In genomic region chr9:43737331-43737730, GRCm38 (mm10) we compare ENCODE assay signal across 9 mouse cellular contexts. TPM values are rescaled to one million over a fixed set of nuclear protein-coding genes. Genes with fewer than 3 reads are reported as not detected.
DNase-seq lines count a peak whose midpoint lies in the region; ATAC-seq and TF ChIP-seq lines count a peak whose summit lies in the region.
"Had no signal": no experiment of that assay in that cellular context is flagged by ENCODE, and none has a peak within 500 bp of the region (broad histone marks: within the 10 kb centered on the region; RNA-seq: fewer than 3 reads in every experiment).

No protein-coding gene starts in this region.

- 24% methylated on average over 3 of the region's 3 CpGs for WGBS in liver, postnatal 0 days (ENCODE audit: insufficient replicate concordance)
- 44% methylated on average over 3 of the region's 3 CpGs for WGBS in liver, embryonic 11.5 days
- 24% methylated on average over 3 of the region's 3 CpGs for WGBS in embryonic facial prominence, embryonic 15.5 days
- WGBS in small intestine, adult 2 months = 11% methylated on average over 3 of the region's 3 CpGs

- DNase-seq in liver, postnatal 0 days = no peak
- no peak for DNase-seq in liver, embryonic 11.5 days (ENCODE audit: low spot score)
- DNase-seq in kidney, postnatal 14 days = peak; percentile 42
- no peak for DNase-seq in right cerebral cortex, postnatal 10 days (ENCODE audit: low spot score in 2 of 2)
- no peak for DNase-seq in spleen, postnatal 10 days (ENCODE audit: low spot score in 2 of 2)
- no peak for DNase-seq in left cerebral cortex, adult 2 months (ENCODE audit: extremely low spot score in 1 of 2, low spot score in 2 of 2)
- DNase-seq: cerebellum, adult 11-12 months had no signal

- no peak overlapping the region for H3K27ac ChIP-seq in liver, postnatal 0 days (ENCODE audit: low read depth)
- no peak overlapping the region for H3K27ac ChIP-seq in liver, embryonic 11.5 days (ENCODE audit: low read depth, low read length)
- no peak overlapping the region for H3K27ac ChIP-seq in embryonic facial prominence, embryonic 15.5 days (replicated peaks)
- H3K27ac ChIP-seq in small intestine, adult 2 months (ENCODE audit: insufficient read depth, low read depth, low read length) = peak overlapping the region; percentile 73
- no peak overlapping the region for H3K27ac ChIP-seq in left cerebral cortex, adult 2 months

- H3K4me3 ChIP-seq in liver, postnatal 0 days (ENCODE audit: low read depth, low read length) = no peak overlapping the region
- H3K4me3 ChIP-seq in liver, embryonic 11.5 days (ENCODE audit: low read depth, low read length) = no peak overlapping the region
- no peak overlapping the region for H3K4me3 ChIP-seq in embryonic facial prominence, embryonic 15.5 days (replicated peaks)
- H3K4me3 ChIP-seq in small intestine, adult 2 months (ENCODE audit: low read depth, low read length) = no peak overlapping the region
- H3K4me3 ChIP-seq in left cerebral cortex, adult 2 months = no peak overlapping the region

- intact Hi-C loops in left cerebral cortex, adult 2 months (cut with DNase I) = no loop called here

- no peak for ATAC-seq in liver, postnatal 0 days
- ATAC-seq in liver, embryonic 11.5 days (replicated peaks; ENCODE audit: low FRiP score) = no peak
- no peak for ATAC-seq in embryonic facial prominence, embryonic 15.5 days (ENCODE audit: insufficient number of reproducible peaks, low FRiP score, low TSS enrichment, low read depth)

- no peak for TF ChIP-seq EP300 in liver, postnatal 0 days (IDR thresholded peaks at IDR 0.05; ENCODE audit: low read depth)

- H3K27me3 ChIP-seq in liver, postnatal 0 days (ENCODE audit: insufficient read depth, low read length) = no peaks in the 10 kb centered on the region
- 0 out of 2 replicates have a peak, but pooled peaks cover 5% of the 10 kb centered on the region for H3K27me3 ChIP-seq in liver, embryonic 11.5 days (replicated peaks; ENCODE audit: control insufficient read depth, insufficient read depth, low read length)
- 0 out of 2 replicates have a peak, but pooled peaks cover 3% of the 10 kb centered on the region for H3K27me3 ChIP-seq in embryonic facial prominence, embryonic 15.5 days
- no peaks in the 10 kb centered on the region for H3K27me3 ChIP-seq in small intestine, adult 2 months (ENCODE audit: control insufficient read depth, insufficient read depth, low read length)

- 0 out of 2 replicates have a peak overlapping the region, but pooled peaks have one; percentile 24 for H3K4me2 ChIP-seq in liver, postnatal 0 days (ENCODE audit: low read depth, low read length)
- H3K4me2 ChIP-seq in liver, embryonic 11.5 days = no peak overlapping the region
- peak overlapping the region; percentile 34; the same call in 1 of the 2 replicates for H3K4me2 ChIP-seq in embryonic facial prominence, embryonic 15.5 days (replicated peaks)

- TF ChIP-seq CTCF in liver, postnatal 0 days (IDR thresholded peaks at IDR 0.05; ENCODE audit: low read depth) = no peak
- TF ChIP-seq CTCF in small intestine, adult 2 months (IDR thresholded peaks at IDR 0.05; ENCODE audit: extremely low read depth, insufficient read length, insufficient replicate concordance, low read depth, low read length) = no peak
- TF ChIP-seq CTCF in left cerebral cortex, adult 2 months (IDR thresholded peaks at IDR 0.05) = no peak

- H3K4me1 ChIP-seq in liver, postnatal 0 days (ENCODE audit: insufficient read depth) = peaks cover 10% of the 10 kb centered on the region; the same call in 1 of the 2 replicates
- H3K4me1 ChIP-seq in liver, embryonic 11.5 days (replicated peaks; ENCODE audit: control insufficient read depth, insufficient read depth, low read length) = no peaks in the 10 kb centered on the region
- H3K4me1 ChIP-seq in embryonic facial prominence, embryonic 15.5 days = peaks cover 9% of the 10 kb centered on the region; the same call in 1 of the 2 replicates
- H3K4me1 ChIP-seq in small intestine, adult 2 months (ENCODE audit: control insufficient read depth, insufficient read depth, insufficient read length, low read length) = peaks cover 27% of the 10 kb centered on the region

- no peaks in the 10 kb centered on the region for H3K9me3 ChIP-seq in liver, postnatal 0 days (ENCODE audit: low read length)
- H3K9me3 ChIP-seq in liver, embryonic 11.5 days (ENCODE audit: control insufficient read depth, low read length) = no peaks in the 10 kb centered on the region
- no peaks in the 10 kb centered on the region for H3K9me3 ChIP-seq in embryonic facial prominence, embryonic 15.5 days (replicated peaks)

- H3K9ac ChIP-seq in liver, postnatal 0 days (replicated peaks) = no peak overlapping the region
- H3K9ac ChIP-seq in liver, embryonic 11.5 days (ENCODE audit: low read depth, low read length) = no peak overlapping the region
- H3K9ac ChIP-seq in embryonic facial prominence, embryonic 15.5 days = no peak overlapping the region

- no peak for TF ChIP-seq POLR2A in small intestine, adult 2 months (IDR thresholded peaks at IDR 0.05; ENCODE audit: low read depth, low read length)

- no peaks in the 10 kb centered on the region for H3K36me3 ChIP-seq in liver, postnatal 0 days (replicated peaks; ENCODE audit: insufficient read depth, low read length)
- H3K36me3 ChIP-seq in liver, embryonic 11.5 days (ENCODE audit: control insufficient read depth, insufficient read depth, low read length) = no peaks in the 10 kb centered on the region
- no peaks in the 10 kb centered on the region for H3K36me3 ChIP-seq in embryonic facial prominence, embryonic 15.5 days
- H3K36me3 ChIP-seq in small intestine, adult 2 months (ENCODE audit: control insufficient read depth, insufficient read depth, low read length) = no peaks in the 10 kb centered on the region

RNA-seq across cellular contexts. Expression of gene Nectin1, which starts 6.5 kb away (rescaled TPM):
- polyA plus RNA-seq in liver, postnatal 0 days (2015; fragmentation: Nextera tagmentation; extraction: Ambion mirVana) = 4.0 and 4.1 TPM in 2 replicates
- polyA plus RNA-seq in liver, embryonic 11.5 days (2014; fragmentation: Nextera tagmentation; extraction: Ambion mirVana) = 2.4 and 2.6 TPM in 2 replicates
- polyA plus RNA-seq in embryonic facial prominence, embryonic 15.5 days (2015; fragmentation: Nextera tagmentation; extraction: Ambion mirVana) = 13.4 and 15.1 TPM in 2 replicates
- 8.6 and 15.3 TPM in 2 replicates for polyA plus RNA-seq in small intestine, adult 2 months (2012; rRNA removed)
- total RNA-seq in left cerebral cortex, adult 2 months (2021) = 100 to 1,000 TPM; 112 to 114 TPM
